Mouse (Mus musculus) hematopoietic stem cell, adult 5-6 weeks (primary cell): ENCODE data around the gene Sirt2. TPM values are rescaled to one million over a fixed set of nuclear protein-coding genes. Genes with fewer than 3 reads are reported as not detected.
A peak's percentile ranks its signal among the peaks of the same experiment; 100 is the strongest.

Experiments used
- ATAC-seq, 2 experiments: fragments of 125-278 bp in 1 of 2; replicated peaks in 1 of 2; 2 replicates each; pipeline ENCODE4 v1.8.0; 2016 to 2017; ENCODE audit warnings: inconsistent platforms in 2 of 2, mild to moderate bottlenecking in 2 of 2, moderate number of reproducible peaks in 2 of 2, low read depth in 1 of 2, moderate TSS enrichment in 1 of 2; ENCODE audit not compliant: low FRiP score in 2 of 2, poor library complexity in 2 of 2, severe bottlenecking in 2 of 2, insufficient read depth in 1 of 2, low TSS enrichment in 1 of 2
- total RNA-seq: library from RNA; stranded (forward); fragments of 172-1452, 232-1000 nt; gene quantifications from 2 replicates; pipeline ENCODE4 v1.2.3, GENCODE M21; 2017

Sirt2 gene
- total RNA-seq, 1 experiment from 2014 or later: 37.4 TPM

GRCm38 (mm10) chr7:28788307-28789195, 22.0 kb downstream of the Sirt2 start, which contains the start of gene Rinl:
Gene Rinl (plus strand): TSS chr7:28788969.
- ATAC-seq: peak; percentile 29 to 61; a peak in 1 of 4 replicates

GRCm38 (mm10) chr7:28789235-28789634, 22.7 kb downstream of the Sirt2 start:
- no peak for ATAC-seq

- ATAC-seq: no peak
These were observed 23.7 kb downstream of the Sirt2 start for GRCm38 (mm10) chr7:28790066-28790806.

- no peak for ATAC-seq
These were observed 25.2 kb downstream of the Sirt2 start for GRCm38 (mm10) chr7:28791706-28792105.

- no peak for ATAC-seq
These were observed 26.1 kb downstream of the Sirt2 start for GRCm38 (mm10) chr7:28792391-28793185.

GRCm38 (mm10) chr7:28793834-28794233, 27.3 kb downstream of the Sirt2 start:
- ATAC-seq: no peak

- ATAC-seq: no peak
These were observed 28.0 kb downstream of the Sirt2 start for GRCm38 (mm10) chr7:28794496-28794895.

- ATAC-seq: peak; percentile 43 to 72
These were observed 29.3 kb downstream of the Sirt2 start for GRCm38 (mm10) chr7:28795832-28796231.

GRCm38 (mm10) chr7:28796562-28796975, 30.0 kb downstream of the Sirt2 start:
- ATAC-seq: peak; percentile 78 to 82

GRCm38 (mm10) chr7:28799994-28800393, 33.5 kb downstream of the Sirt2 start:
- ATAC-seq: no peak

GRCm38 (mm10) chr7:28801451-28801850, 34.9 kb downstream of the Sirt2 start:
- no peak for ATAC-seq

GRCm38 (mm10) chr7:28801901-28802670, 35.6 kb downstream of the Sirt2 start:
- peak in 1 of 2 experiments; percentile 18; a peak in 1 of 4 replicates for ATAC-seq

GRCm38 (mm10) chr7:28802846-28803588, 36.5 kb downstream of the Sirt2 start:
- ATAC-seq: peak in 1 of 2 experiments; percentile 19; a peak in 1 of 4 replicates

- no peak for ATAC-seq
These were observed 37.2 kb downstream of the Sirt2 start for GRCm38 (mm10) chr7:28803756-28804155.

GRCm38 (mm10) chr7:28806869-28807268, 40.3 kb downstream of the Sirt2 start:
- ATAC-seq: no peak

GRCm38 (mm10) chr7:28807641-28808220, 41.2 kb downstream of the Sirt2 start:
- ATAC-seq: no peak
